In the genomic region with DNA sequence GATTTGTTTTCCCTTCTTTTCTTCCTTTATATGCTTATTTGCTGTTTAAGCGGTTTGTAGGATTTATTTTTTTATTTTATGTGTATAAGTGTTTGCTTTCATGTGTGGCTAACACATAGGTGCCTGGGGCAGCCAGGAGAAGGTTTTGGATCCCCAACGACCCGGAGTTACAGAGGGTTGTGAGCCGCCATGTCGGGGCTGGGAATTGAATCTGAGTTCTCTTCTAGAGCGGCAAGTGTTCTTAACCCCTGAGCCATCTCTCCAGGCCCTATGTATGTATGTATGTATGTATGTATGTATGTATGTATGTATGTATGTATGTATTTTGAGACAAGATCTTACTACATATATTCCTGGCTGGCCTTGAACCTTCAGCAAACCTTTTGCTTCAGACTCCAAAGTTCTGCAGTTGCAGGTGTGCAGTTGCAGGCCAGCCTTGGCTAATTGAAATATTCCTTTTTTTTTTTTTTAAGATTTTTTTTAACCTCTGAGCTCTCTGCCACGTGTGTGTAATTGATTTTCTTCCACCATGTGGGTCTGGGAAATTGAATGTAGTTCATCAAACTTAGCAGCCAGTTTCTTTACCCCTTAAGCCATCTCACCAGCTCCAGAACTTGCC, we compare ENCODE assay signal across 7 mouse cellular contexts. TPM values are rescaled to one million over a fixed set of nuclear protein-coding genes. Genes with fewer than 3 reads are reported as not detected.
DNase-seq lines count a peak whose midpoint lies in the region; ATAC-seq and TF ChIP-seq lines count a peak whose summit lies in the region.

No protein-coding gene starts in this region.

- no peak overlapping the region for H3K27ac ChIP-seq in embryonic facial prominence, embryonic 11.5 days (replicated peaks; ENCODE audit: low read depth, low read length)
- H3K27ac ChIP-seq in hindbrain, embryonic 15.5 days (replicated peaks), result peak overlapping the region; percentile 91
- H3K27ac ChIP-seq in liver, postnatal 0 days (ENCODE audit: low read depth), result peak overlapping the region; percentile 99

- ATAC-seq in embryonic facial prominence, embryonic 11.5 days (replicated peaks; ENCODE audit: insufficient number of reproducible peaks, low FRiP score, low TSS enrichment, low read depth), result no peak
- ATAC-seq in hindbrain, embryonic 15.5 days (ENCODE audit: low FRiP score, low read depth), result no peak
- ATAC-seq in liver, postnatal 0 days, result no peak

- peak; percentile 24 to 38 for DNase-seq in spleen, postnatal 10 days (ENCODE audit: low spot score in 2 of 2)
- DNase-seq in spleen, postnatal 4 days (ENCODE audit: low spot score in 2 of 2), result no peak
- DNase-seq in embryonic facial prominence, embryonic 11.5 days (ENCODE audit: low spot score), result peak; percentile 10
- DNase-seq in liver, postnatal 0 days, result no peak
- DNase-seq in thymus, postnatal 4 days, result peak; percentile 37
- no peak for DNase-seq in layer of hippocampus, adult 11-12 months (ENCODE audit: low spot score)

- no peak for TF ChIP-seq CTCF in liver, postnatal 0 days (IDR thresholded peaks at IDR 0.05; ENCODE audit: low read depth)

- H3K36me3 ChIP-seq in embryonic facial prominence, embryonic 11.5 days (replicated peaks; ENCODE audit: control insufficient read depth, insufficient read depth, low read depth, low read length), result no peaks in the 10 kb centered on the region
- no peaks in the 10 kb centered on the region for H3K36me3 ChIP-seq in hindbrain, embryonic 15.5 days
- no peaks in the 10 kb centered on the region for H3K36me3 ChIP-seq in liver, postnatal 0 days (replicated peaks; ENCODE audit: insufficient read depth, low read length)

- peak overlapping the region; percentile 95 for H3K9ac ChIP-seq in embryonic facial prominence, embryonic 11.5 days (replicated peaks; ENCODE audit: low read length)
- peak overlapping the region; percentile 79 for H3K9ac ChIP-seq in hindbrain, embryonic 15.5 days
- H3K9ac ChIP-seq in liver, postnatal 0 days (replicated peaks), result peak overlapping the region; percentile 95

- peak overlapping the region; percentile 91 for H3K4me3 ChIP-seq in embryonic facial prominence, embryonic 11.5 days (ENCODE audit: low read depth, low read length)
- peak overlapping the region; percentile 60 for H3K4me3 ChIP-seq in hindbrain, embryonic 15.5 days
- peak overlapping the region; percentile 81 for H3K4me3 ChIP-seq in liver, postnatal 0 days (ENCODE audit: low read depth, low read length)

- no peaks in the 10 kb centered on the region for H3K27me3 ChIP-seq in embryonic facial prominence, embryonic 11.5 days (ENCODE audit: control insufficient read depth, insufficient read depth, low read length)
- H3K27me3 ChIP-seq in hindbrain, embryonic 15.5 days, result no peaks in the 10 kb centered on the region
- no peaks in the 10 kb centered on the region for H3K27me3 ChIP-seq in liver, postnatal 0 days (ENCODE audit: insufficient read depth, low read length)

- H3K4me1 ChIP-seq in embryonic facial prominence, embryonic 11.5 days (ENCODE audit: control insufficient read depth, insufficient read depth, low read length), result no peaks in the 10 kb centered on the region
- peaks cover 36% of the 10 kb centered on the region for H3K4me1 ChIP-seq in hindbrain, embryonic 15.5 days (replicated peaks)
- H3K4me1 ChIP-seq in liver, postnatal 0 days (ENCODE audit: insufficient read depth), result peaks cover 42% of the 10 kb centered on the region

- TF ChIP-seq EP300 in liver, postnatal 0 days (IDR thresholded peaks at IDR 0.05; ENCODE audit: low read depth), result no peak

- WGBS in embryonic facial prominence, embryonic 11.5 days, result 30% methylated on average over 7 of the region's 7 CpGs
- WGBS in hindbrain, embryonic 15.5 days, result 18% methylated on average over 7 of the region's 7 CpGs
- 19% methylated on average over 7 of the region's 7 CpGs for WGBS in liver, postnatal 0 days (ENCODE audit: insufficient replicate concordance)

- peak overlapping the region; percentile 59 for H3K4me2 ChIP-seq in embryonic facial prominence, embryonic 11.5 days (ENCODE audit: low read depth, low read length)
- H3K4me2 ChIP-seq in hindbrain, embryonic 15.5 days, result peak overlapping the region; percentile 57
- H3K4me2 ChIP-seq in liver, postnatal 0 days (ENCODE audit: low read depth, low read length), result peak overlapping the region; percentile 74

- H3K9me3 ChIP-seq in embryonic facial prominence, embryonic 11.5 days (replicated peaks; ENCODE audit: control insufficient read depth, low read length), result no peaks in the 10 kb centered on the region
- H3K9me3 ChIP-seq in hindbrain, embryonic 15.5 days, result no peaks in the 10 kb centered on the region
- H3K9me3 ChIP-seq in liver, postnatal 0 days (ENCODE audit: low read length), result no peaks in the 10 kb centered on the region

RNA-seq across cellular contexts. Expression of a gene that starts 1.0 kb away (rescaled TPM):
- 85.1 and 92.1 TPM in 2 replicates for polyA plus RNA-seq in embryonic facial prominence, embryonic 11.5 days (2014; fragmentation: Nextera tagmentation; extraction: Ambion mirVana)
- 90.7 and 91.6 TPM in 2 replicates for polyA plus RNA-seq in hindbrain, embryonic 15.5 days (2015; fragmentation: Nextera tagmentation; extraction: Ambion mirVana)
- polyA plus RNA-seq in liver, postnatal 0 days (2015; fragmentation: Nextera tagmentation; extraction: Ambion mirVana), result 30.5 and 32.2 TPM in 2 replicates

RNA-seq across cellular contexts. Expression of a gene that starts 10.6 kb away (rescaled TPM):
- polyA plus RNA-seq in embryonic facial prominence, embryonic 11.5 days (2014; fragmentation: Nextera tagmentation; extraction: Ambion mirVana), result 204 and 216 TPM in 2 replicates
- polyA plus RNA-seq in hindbrain, embryonic 15.5 days (2015; fragmentation: Nextera tagmentation; extraction: Ambion mirVana), result 162 and 169 TPM in 2 replicates
- polyA plus RNA-seq in liver, postnatal 0 days (2015; fragmentation: Nextera tagmentation; extraction: Ambion mirVana), result 124 and 130 TPM in 2 replicates

RNA-seq across cellular contexts. Expression of a gene that starts 17.6 kb away (rescaled TPM):
- not detected in 2 replicates for polyA plus RNA-seq in embryonic facial prominence, embryonic 11.5 days (2014; fragmentation: Nextera tagmentation; extraction: Ambion mirVana)
- polyA plus RNA-seq in hindbrain, embryonic 15.5 days (2015; fragmentation: Nextera tagmentation; extraction: Ambion mirVana), result not detected in 2 replicates
- not detected in 2 replicates for polyA plus RNA-seq in liver, postnatal 0 days (2015; fragmentation: Nextera tagmentation; extraction: Ambion mirVana)

RNA-seq across cellular contexts. Expression of a gene that starts 56.0 kb away (rescaled TPM):
- 5.5 and 5.6 TPM in 2 replicates for polyA plus RNA-seq in embryonic facial prominence, embryonic 11.5 days (2014; fragmentation: Nextera tagmentation; extraction: Ambion mirVana)
- 5.7 and 7.1 TPM in 2 replicates for polyA plus RNA-seq in hindbrain, embryonic 15.5 days (2015; fragmentation: Nextera tagmentation; extraction: Ambion mirVana)
- 0.47 and 0.54 TPM in 2 replicates for polyA plus RNA-seq in liver, postnatal 0 days (2015; fragmentation: Nextera tagmentation; extraction: Ambion mirVana)

Comparison
In these comparisons a context has a peak if more than half of its experiments do, and no peak if none do; other contexts are left out.
1. DNase-seq: peak in spleen, postnatal 10 days (2 of 2), embryonic facial prominence, embryonic 11.5 days (single experiment) and thymus, postnatal 4 days (single experiment); none in spleen, postnatal 4 days (0 of 2), liver, postnatal 0 days (single experiment) and layer of hippocampus, adult 11-12 months (single experiment).
2. Peak in every context shown above with its lines, with median percentiles within 50 percentile points of each other: H3K4me2 ChIP-seq, H3K4me3 ChIP-seq and H3K9ac ChIP-seq.